ENCODE assay signal across 20 mouse cellular contexts in genomic region chr12:50606703-50607500, GRCm38 (mm10). TPM values are rescaled to one million over a fixed set of nuclear protein-coding genes. Genes with fewer than 3 reads are reported as not detected.
DNase-seq lines count a peak whose midpoint lies in the region; ATAC-seq lines count a peak whose summit lies in the region.
"Had no signal": no experiment of that assay in that cellular context is flagged by ENCODE, and none has a peak within 500 bp of the region (broad histone marks: within the 10 kb centered on the region; RNA-seq: fewer than 3 reads in every experiment).

No protein-coding gene starts in this region.

- H3K4me2 ChIP-seq in embryonic facial prominence, embryonic 14.5 days (ENCODE audit: low read depth, low read length) = no peak overlapping the region
- H3K4me2 ChIP-seq: heart, embryonic 12.5 days; liver, embryonic 11.5 days; midbrain, embryonic 11.5 days; neural tube, embryonic 12.5 days; stomach, embryonic 15.5 days had no signal

- DNase-seq in embryonic facial prominence, embryonic 14.5 days (ENCODE audit: low spot score) = peak; percentile 49
- no peak for DNase-seq in embryonic facial prominence, embryonic 10.5 days (ENCODE audit: low spot score)
- DNase-seq in kidney, postnatal 25 days = peak; percentile 21 to 45
- DNase-seq in kidney, adult 18-20 months = no peak
- peak; percentile 11 to 19 for DNase-seq in kidney, postnatal 36 days
- DNase-seq in testis, postnatal 10 days (ENCODE audit: low spot score) = peak; percentile 47
- no peak for DNase-seq in left cerebral cortex, adult 9 months (ENCODE audit: low spot score in 2 of 2)
- DNase-seq: B cell, adult 2 months; cerebellum, adult 11-12 months; cerebellum, postnatal 36 days; left cerebral cortex, postnatal 4 days; thymus, postnatal 4 days had no signal

- H3K36me3 ChIP-seq in embryonic facial prominence, embryonic 14.5 days (ENCODE audit: control insufficient read depth, insufficient read depth, low read length) = no peaks in the 10 kb centered on the region
- H3K36me3 ChIP-seq in embryonic facial prominence, embryonic 10.5 days (replicated peaks) = no peaks in the 10 kb centered on the region
- H3K36me3 ChIP-seq: heart, embryonic 12.5 days; neural tube, embryonic 12.5 days; stomach, embryonic 15.5 days had no signal

- H3K27me3 ChIP-seq in embryonic facial prominence, embryonic 14.5 days (replicated peaks; ENCODE audit: control insufficient read depth, insufficient read depth, low read length) = no peaks in the 10 kb centered on the region
- H3K27me3 ChIP-seq in embryonic facial prominence, embryonic 10.5 days (replicated peaks; ENCODE audit: low read depth, poor library complexity, severe bottlenecking) = no peaks in the 10 kb centered on the region
- H3K27me3 ChIP-seq: heart, embryonic 12.5 days; neural tube, embryonic 12.5 days; stomach, embryonic 15.5 days had no signal

- H3K9me3 ChIP-seq in embryonic facial prominence, embryonic 14.5 days (ENCODE audit: control insufficient read depth, low read length) = 0 out of 2 replicates have a peak, but pooled peaks cover 6% of the 10 kb centered on the region
- no peaks in the 10 kb centered on the region for H3K9me3 ChIP-seq in embryonic facial prominence, embryonic 10.5 days
- H3K9me3 ChIP-seq: neural tube, embryonic 12.5 days; stomach, embryonic 15.5 days had no signal

- no peaks in the 10 kb centered on the region for H3K4me1 ChIP-seq in embryonic facial prominence, embryonic 14.5 days (ENCODE audit: control insufficient read depth, insufficient read depth, low read length)
- H3K4me1 ChIP-seq in embryonic facial prominence, embryonic 10.5 days = no peaks in the 10 kb centered on the region
- H3K4me1 ChIP-seq: neural tube, embryonic 12.5 days; stomach, embryonic 15.5 days had no signal

- no peak overlapping the region for H3K4me3 ChIP-seq in embryonic facial prominence, embryonic 14.5 days (ENCODE audit: low read depth, low read length)
- H3K4me3 ChIP-seq in embryonic facial prominence, embryonic 10.5 days = no peak overlapping the region
- H3K4me3 ChIP-seq: heart, embryonic 12.5 days; neural tube, embryonic 12.5 days; stomach, embryonic 15.5 days had no signal

- ATAC-seq in embryonic facial prominence, embryonic 14.5 days (ENCODE audit: low read depth) = no peak
- ATAC-seq: activated CD4-positive, CD25-positive, alpha-beta regulatory T cell, adult 4 months; forebrain, embryonic 16.5 days had no signal

- H3K9ac ChIP-seq in embryonic facial prominence, embryonic 14.5 days (ENCODE audit: low read depth, low read length) = no peak overlapping the region
- H3K9ac ChIP-seq: heart, embryonic 12.5 days; neural tube, embryonic 12.5 days; stomach, embryonic 15.5 days had no signal

- H3K27ac ChIP-seq in embryonic facial prominence, embryonic 14.5 days (replicated peaks; ENCODE audit: low read depth, low read length) = no peak overlapping the region
- no peak overlapping the region for H3K27ac ChIP-seq in embryonic facial prominence, embryonic 10.5 days (replicated peaks)
- H3K27ac ChIP-seq: macrophage; neural tube, embryonic 12.5 days; stomach, embryonic 15.5 days had no signal

- WGBS in embryonic facial prominence, embryonic 14.5 days = 70% methylated on average over 4 of the region's 4 CpGs
- WGBS in embryonic facial prominence, embryonic 10.5 days = 79% methylated on average over 4 of the region's 4 CpGs

RNA-seq across cellular contexts. Expression of gene Prkd1, which starts 42.0 kb away (rescaled TPM):
- polyA plus RNA-seq in embryonic facial prominence, embryonic 14.5 days (2014; fragmentation: Nextera tagmentation; extraction: Ambion mirVana) = 5.9 and 6.7 TPM in 2 replicates
- 5.2 and 5.6 TPM in 2 replicates for polyA plus RNA-seq in embryonic facial prominence, embryonic 10.5 days (2016; fragmentation: Nextera tagmentation; extraction: Ambion mirVana)
- polyA plus RNA-seq: activated CD4-positive, CD25-positive, alpha-beta regulatory T cell, adult 4 months; macrophage had no signal

Comparison
In these comparisons a context has a peak if more than half of its experiments do, and no peak if none do; other contexts are left out.
1. DNase-seq: peak in embryonic facial prominence, embryonic 14.5 days (single experiment), kidney, postnatal 25 days (2 of 2), kidney, postnatal 36 days (2 of 2) and testis, postnatal 10 days (single experiment); none in embryonic facial prominence, embryonic 10.5 days (single experiment), kidney, adult 18-20 months (single experiment) and left cerebral cortex, adult 9 months (0 of 2).